ENCODE assay signal across 47 mouse cellular contexts in the genomic region with DNA sequence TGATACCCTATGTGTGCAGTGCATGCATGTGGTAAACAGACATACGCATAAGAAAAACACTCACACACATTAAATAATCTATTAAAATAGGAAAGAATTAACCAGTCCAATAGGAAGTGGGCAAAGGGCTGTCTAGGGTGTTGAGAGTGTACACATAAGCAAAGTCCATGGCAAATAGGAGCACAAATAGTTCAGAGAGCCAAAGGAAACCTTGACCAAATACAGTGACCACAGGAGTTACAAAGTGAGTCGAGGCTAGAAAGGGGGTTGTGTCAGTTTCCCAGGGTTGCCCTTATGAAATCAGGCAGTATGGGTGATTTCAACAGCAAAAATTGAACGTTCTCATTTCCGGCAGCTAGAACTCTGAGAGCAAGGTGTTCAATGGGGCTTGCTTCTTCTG. TPM values are rescaled to one million over a fixed set of nuclear protein-coding genes. Genes with fewer than 3 reads are reported as not detected.
"Had no signal": no experiment of that assay in that cellular context is flagged by ENCODE, and none has a peak within 500 bp of the region (broad histone marks: within the 10 kb centered on the region; RNA-seq: fewer than 3 reads in every experiment).

No protein-coding gene starts in this region.

- H3K4me2 ChIP-seq: limb, embryonic 12.5 days; limb, embryonic 13.5 days; limb, embryonic 15.5 days; liver, embryonic 11.5 days; liver, embryonic 13.5 days; liver, embryonic 15.5 days; lung, embryonic 14.5 days; lung, embryonic 15.5 days; midbrain, embryonic 11.5 days; midbrain, embryonic 12.5 days; midbrain, embryonic 13.5 days; midbrain, embryonic 15.5 days; neural tube, embryonic 12.5 days had no signal

- H3K27me3 ChIP-seq: limb, embryonic 12.5 days; limb, embryonic 13.5 days; limb, embryonic 15.5 days; liver, embryonic 13.5 days; liver, embryonic 15.5 days; lung, embryonic 15.5 days; megakaryocyte, embryonic 14.5 days; midbrain, embryonic 12.5 days; midbrain, embryonic 13.5 days; midbrain, embryonic 15.5 days; neural tube, embryonic 12.5 days had no signal

- H3K4me1 ChIP-seq: limb, embryonic 10.5 days; limb, embryonic 12.5 days; limb, embryonic 13.5 days; limb, embryonic 15.5 days; liver, embryonic 13.5 days; liver, embryonic 15.5 days; lung, embryonic 15.5 days; megakaryocyte, embryonic 14.5 days; midbrain, embryonic 10.5 days; midbrain, embryonic 12.5 days; midbrain, embryonic 13.5 days; midbrain, embryonic 15.5 days; neural tube, embryonic 12.5 days had no signal

- H3K27ac ChIP-seq: left cerebral cortex, adult 2 months; limb, embryonic 10.5 days; limb, embryonic 12.5 days; limb, embryonic 13.5 days; limb, embryonic 15.5 days; liver, embryonic 13.5 days; liver, embryonic 14.5 days; liver, embryonic 15.5 days; lung, embryonic 15.5 days; macrophage; midbrain, embryonic 10.5 days; midbrain, embryonic 12.5 days; midbrain, embryonic 13.5 days; midbrain, embryonic 15.5 days; neural tube, embryonic 12.5 days had no signal

- H3K9ac ChIP-seq: limb, embryonic 12.5 days; limb, embryonic 13.5 days; limb, embryonic 15.5 days; liver, embryonic 13.5 days; liver, embryonic 14.5 days; liver, embryonic 15.5 days; liver, postnatal 0 days; lung, embryonic 14.5 days; lung, embryonic 15.5 days; midbrain, embryonic 12.5 days; midbrain, embryonic 13.5 days; midbrain, embryonic 15.5 days; neural tube, embryonic 12.5 days had no signal

- H3K4me3 ChIP-seq: left cerebral cortex, adult 2 months; limb, embryonic 10.5 days; limb, embryonic 12.5 days; limb, embryonic 13.5 days; limb, embryonic 15.5 days; liver, embryonic 13.5 days; liver, embryonic 15.5 days; lung, embryonic 15.5 days; megakaryocyte, embryonic 14.5 days; midbrain, embryonic 10.5 days; midbrain, embryonic 12.5 days; midbrain, embryonic 13.5 days; midbrain, embryonic 15.5 days; myocyte; neural tube, embryonic 12.5 days had no signal

- H3K36me3 ChIP-seq: limb, embryonic 10.5 days; limb, embryonic 12.5 days; limb, embryonic 13.5 days; limb, embryonic 15.5 days; liver, embryonic 13.5 days; liver, embryonic 15.5 days; lung, embryonic 15.5 days; midbrain, embryonic 10.5 days; midbrain, embryonic 12.5 days; midbrain, embryonic 13.5 days; midbrain, embryonic 15.5 days; neural tube, embryonic 12.5 days had no signal

- DNase-seq: left cerebral cortex, postnatal 4 days; liver; liver, embryonic 13.5 days; liver, postnatal 0 days; lung, adult 18-20 months; lung, adult 2 months; lung, embryonic 14.5 days; lung, postnatal 10 days; lung, postnatal 14 days; lung, postnatal 36 days; lung, postnatal 4 days; midbrain, embryonic 14.5 days had no signal

- H3K9me3 ChIP-seq: limb, embryonic 10.5 days; limb, embryonic 12.5 days; limb, embryonic 13.5 days; limb, embryonic 15.5 days; liver, embryonic 13.5 days; liver, embryonic 15.5 days; lung, embryonic 15.5 days; megakaryocyte, embryonic 14.5 days; midbrain, embryonic 10.5 days; midbrain, embryonic 12.5 days; midbrain, embryonic 13.5 days; midbrain, embryonic 15.5 days; neural tube, embryonic 12.5 days had no signal

- ATAC-seq: liver, postnatal 0 days; lung, postnatal 0 days; midbrain, embryonic 13.5 days; midbrain, embryonic 15.5 days; midbrain, embryonic 16.5 days had no signal

RNA-seq across cellular contexts. Expression of a gene that starts 23.8 kb away (rescaled TPM):
- total RNA-seq: left cerebral cortex, adult 2 months; left cerebral cortex, adult 8-10 months; left cerebral cortex, postnatal 10 days; left cerebral cortex, postnatal 14 days; left cerebral cortex, postnatal 25 days; left cerebral cortex, postnatal 36 days; left cerebral cortex, postnatal 4 days; megakaryocyte progenitor cell, adult 5-6 weeks; megakaryocyte, adult 5-6 weeks; megakaryocyte-erythroid progenitor cell, adult 5-6 weeks; midbrain, postnatal 0 days; monocyte, adult 5-6 weeks had no signal
- polyA plus RNA-seq: limb, embryonic 10.5 days; limb, embryonic 11.5 days; limb, embryonic 12.5 days; limb, embryonic 13.5 days; limb, embryonic 14.5 days; limb, embryonic 15.5 days; liver, embryonic 11.5 days; liver, embryonic 13.5 days; liver, embryonic 15.5 days; liver, embryonic 16.5 days; liver, postnatal 0 days; lung, adult 2 months; lung, embryonic 14.5 days; lung, embryonic 15.5 days; lung, embryonic 16.5 days; lung, postnatal 0 days; macrophage; midbrain, embryonic 10.5 days; midbrain, embryonic 11.5 days; midbrain, embryonic 12.5 days; midbrain, embryonic 13.5 days; midbrain, embryonic 14.5 days; midbrain, embryonic 15.5 days; midbrain, embryonic 16.5 days; midbrain, postnatal 0 days; myocyte; neural tube, embryonic 11.5 days; neural tube, embryonic 12.5 days had no signal

RNA-seq across cellular contexts. Expression of a gene that starts 56.4 kb away (rescaled TPM):
- total RNA-seq: megakaryocyte, adult 5-6 weeks; megakaryocyte-erythroid progenitor cell, adult 5-6 weeks; monocyte, adult 5-6 weeks had no signal
